In the genomic region with DNA sequence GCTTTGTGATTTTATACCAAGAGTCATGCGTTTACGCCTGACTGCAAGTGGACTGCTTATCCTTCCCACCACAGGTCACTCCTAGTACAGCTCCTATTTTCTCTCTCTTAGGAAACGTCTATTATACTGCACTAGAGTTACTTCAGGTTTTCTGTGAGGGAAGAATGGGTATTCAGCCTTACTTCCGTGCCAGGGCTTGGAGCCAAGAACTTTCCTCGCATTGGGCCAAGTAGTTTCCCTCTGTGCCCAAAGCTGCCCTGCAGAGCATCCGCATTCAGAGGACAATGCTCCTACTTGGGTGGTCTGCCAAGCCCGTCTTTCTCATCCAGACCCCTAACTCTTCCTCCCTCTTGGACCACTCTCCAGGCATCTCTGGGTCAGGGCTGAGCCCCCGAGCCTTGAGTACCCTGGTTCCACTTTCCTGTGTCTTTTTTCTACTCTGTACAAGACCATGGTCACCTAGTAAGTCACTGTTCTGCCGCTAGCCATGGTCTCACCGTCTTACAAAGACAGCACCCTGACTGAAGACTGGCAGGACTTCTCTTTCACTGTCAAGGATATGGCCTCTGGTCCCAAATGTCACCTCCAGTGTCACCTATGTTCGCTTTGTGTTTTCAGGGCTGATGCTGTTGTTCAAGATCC, we compare ENCODE assay signal across 8 mouse cellular contexts.
DNase-seq lines count a peak whose midpoint lies in the region; TF ChIP-seq lines count a peak whose summit lies in the region.

No protein-coding gene starts in this region.

- 64% methylated on average over 11 of the region's 11 CpGs for WGBS in heart, adult 2 months
- WGBS in embryonic facial prominence, embryonic 10.5 days: 85% methylated on average over 11 of the region's 11 CpGs

- no peak overlapping the region for H3K4me3 ChIP-seq in heart, adult 2 months
- no peak overlapping the region for H3K4me3 ChIP-seq in embryonic facial prominence, embryonic 10.5 days

- no peaks in the 10 kb centered on the region for H3K27me3 ChIP-seq in heart, adult 2 months (ENCODE audit: control insufficient read depth, insufficient read depth, low read length)
- no peaks in the 10 kb centered on the region for H3K27me3 ChIP-seq in embryonic facial prominence, embryonic 10.5 days (replicated peaks; ENCODE audit: low read depth, poor library complexity, severe bottlenecking)

- H3K4me1 ChIP-seq in heart, adult 2 months (ENCODE audit: control insufficient read depth, insufficient read depth, low read length): no peaks in the 10 kb centered on the region
- H3K4me1 ChIP-seq in embryonic facial prominence, embryonic 10.5 days: no peaks in the 10 kb centered on the region

- TF ChIP-seq CTCF in heart, adult 2 months (IDR thresholded peaks at IDR 0.05): no peak

- no peaks in the 10 kb centered on the region for H3K9me3 ChIP-seq in embryonic facial prominence, embryonic 10.5 days

- no peaks in the 10 kb centered on the region for H3K79me2 ChIP-seq in heart, adult 2 months (replicated peaks; ENCODE audit: control insufficient read depth, insufficient read depth, low read length)

- TF ChIP-seq EP300 in heart, adult 2 months (IDR thresholded peaks at IDR 0.05; ENCODE audit: insufficient read depth, low read depth, low read length): no peak

- no peaks in the 10 kb centered on the region for H3K36me3 ChIP-seq in heart, adult 2 months (ENCODE audit: control insufficient read depth, insufficient read depth, low read length)
- no peaks in the 10 kb centered on the region for H3K36me3 ChIP-seq in embryonic facial prominence, embryonic 10.5 days (replicated peaks)

- no peak for TF ChIP-seq POLR2A in heart, adult 2 months (IDR thresholded peaks at IDR 0.05; ENCODE audit: insufficient read depth, low read depth, low read length)

- DNase-seq in heart, postnatal 4 days: peak; percentile 17
- DNase-seq in heart, adult 2 months: no peak
- DNase-seq in urinary bladder, postnatal 14 days (ENCODE audit: low spot score): peak; percentile 12
- no peak for DNase-seq in urinary bladder, postnatal 25 days (ENCODE audit: low spot score)
- DNase-seq in layer of hippocampus, postnatal 36 days: peak; percentile 40 to 44
- DNase-seq in embryonic facial prominence, embryonic 10.5 days (ENCODE audit: low spot score): no peak
- DNase-seq in yolk sac, embryonic 10.5 days (ENCODE audit: low spot score): no peak
- no peak for DNase-seq in kidney, adult 8-10 months

- intact Hi-C loops in heart, adult 2 months (cut with DNase I): no loop called here

- no peak overlapping the region for H3K9ac ChIP-seq in heart, adult 2 months (ENCODE audit: low read depth, low read length)

- no peak overlapping the region for H3K27ac ChIP-seq in heart, adult 2 months
- H3K27ac ChIP-seq in embryonic facial prominence, embryonic 10.5 days (replicated peaks): no peak overlapping the region

Comparison
In these comparisons a context has a peak if more than half of its experiments do, and no peak if none do; other contexts are left out.
1. DNase-seq: peak in heart, postnatal 4 days (single experiment), urinary bladder, postnatal 14 days (single experiment) and layer of hippocampus, postnatal 36 days (2 of 2); none in heart, adult 2 months (0 of 2), urinary bladder, postnatal 25 days (single experiment), embryonic facial prominence, embryonic 10.5 days (single experiment), yolk sac, embryonic 10.5 days (single experiment) and kidney, adult 8-10 months (0 of 2).